Mouse (Mus musculus): ENCODE data around the gene Zranb1. TPM values are rescaled to one million over a fixed set of nuclear protein-coding genes. Genes with fewer than 3 reads are reported as not detected.

Gene Zranb1
- polyA plus RNA-seq, 1 experiment from 2014 or later, result 9.6 TPM

GRCm38 (mm10) chr7:132925227-132925626, 5.7 kb upstream of the Zranb1 start:
- Histone ChIP-seq H3K9ac (replicated peaks; ENCODE audit: low read length) (no peak overlapping the region), H3K36me3 (ENCODE audit: insufficient read depth, low read length) (no peaks in the 10 kb centered on the region), H3K4me2 (replicated peaks; ENCODE audit: low read depth, low read length) (no peak overlapping the region), H3K27me3 (ENCODE audit: insufficient read depth, low read length) (no peaks in the 10 kb centered on the region), H3K27ac (ENCODE audit: low read length) (no peak overlapping the region), H3K4me3 (ENCODE audit: low read length) (no peak overlapping the region), H3K9me3 (ENCODE audit: low read length) (no peaks in the 10 kb centered on the region), H3K4me1 (ENCODE audit: insufficient read depth, low read length) (no peaks in the 10 kb centered on the region)
- 79% methylated on average over 2 of the region's 2 CpGs for WGBS
- ATAC-seq (ENCODE audit: low FRiP score, low TSS enrichment), result no peak

- H3K4me3 ChIP-seq (ENCODE audit: low read length), result no peak overlapping the region
Measured at GRCm38 (mm10) chr7:132927201-132927600, 3.7 kb upstream of the Zranb1 start.

GRCm38 (mm10) chr7:132930055-132930454, 887 bp upstream of the Zranb1 start:
- Histone ChIP-seq H3K27me3 (ENCODE audit: insufficient read depth, low read length) (no peaks in the 10 kb centered on the region), H3K4me2 (replicated peaks; ENCODE audit: low read depth, low read length) (peak overlapping the region; percentile 58), H3K27ac (ENCODE audit: low read length) (no peak overlapping the region; the same call in 1 of the 2 replicates), H3K9ac (replicated peaks; ENCODE audit: low read length) (peak overlapping the region; percentile 95; the same call in 1 of the 2 replicates), H3K4me1 (ENCODE audit: insufficient read depth, low read length) (peaks cover 10% of the 10 kb centered on the region), H3K4me3 (ENCODE audit: low read length) (peak overlapping the region; percentile 89), H3K9me3 (ENCODE audit: low read length) (no peaks in the 10 kb centered on the region), H3K36me3 (ENCODE audit: insufficient read depth, low read length) (no peaks in the 10 kb centered on the region)
- 91% methylated on average over 5 of the region's 5 CpGs for WGBS
- no peak for ATAC-seq (ENCODE audit: low FRiP score, low TSS enrichment)

More at GRCm38 (mm10) chr7:132927201-132927600, 3.7 kb upstream of the Zranb1 start:
- Histone ChIP-seq H3K9ac (replicated peaks; ENCODE audit: low read length) (no peak overlapping the region), H3K4me2 (replicated peaks; ENCODE audit: low read depth, low read length) (no peak overlapping the region), H3K27me3 (ENCODE audit: insufficient read depth, low read length) (no peaks in the 10 kb centered on the region), H3K9me3 (ENCODE audit: low read length) (no peaks in the 10 kb centered on the region), H3K27ac (ENCODE audit: low read length) (no peak overlapping the region), H3K4me1 (ENCODE audit: insufficient read depth, low read length) (no peaks in the 10 kb centered on the region), H3K36me3 (ENCODE audit: insufficient read depth, low read length) (no peaks in the 10 kb centered on the region)
- WGBS, result 72% methylated on average over 3 of the region's 3 CpGs
- no peak for ATAC-seq (ENCODE audit: low FRiP score, low TSS enrichment)

GRCm38 (mm10) chr7:132931560-132932351, 814 bp downstream of the Zranb1 start:
- under 1% methylated on average over 53 of the region's 55 CpGs for whole genome bisulfite sequencing
- ATAC-seq (ENCODE audit: low FRiP score, low TSS enrichment), result no peak
- Histone ChIP-seq H3K9ac (replicated peaks; ENCODE audit: low read length) (peak overlapping the region; percentile 95), H3K4me3 (ENCODE audit: low read length) (peak overlapping the region; percentile 89), H3K36me3 (ENCODE audit: insufficient read depth, low read length) (no peaks in the 10 kb centered on the region), H3K27me3 (ENCODE audit: insufficient read depth, low read length) (no peaks in the 10 kb centered on the region), H3K27ac (ENCODE audit: low read length) (peak overlapping the region; percentile 93), H3K9me3 (ENCODE audit: low read length) (no peaks in the 10 kb centered on the region), H3K4me1 (ENCODE audit: insufficient read depth, low read length) (peaks cover 10% of the 10 kb centered on the region), H3K4me2 (replicated peaks; ENCODE audit: low read depth, low read length) (peak overlapping the region; percentile 81)

GRCm38 (mm10) chr7:132933331-132933730, 2.4 kb downstream of the Zranb1 start:
- no peak for ATAC-seq (ENCODE audit: low FRiP score, low TSS enrichment)
- WGBS, result 91% methylated on average over 1 of the region's 1 CpGs
- no peak overlapping the region for H3K4me2 ChIP-seq (replicated peaks; ENCODE audit: low read depth, low read length)

GRCm38 (mm10) chr7:132934743-132935142, 3.8 kb downstream of the Zranb1 start:
- H3K27ac ChIP-seq (ENCODE audit: low read length), result no peak overlapping the region

More at GRCm38 (mm10) chr7:132933331-132933730, 2.4 kb downstream of the Zranb1 start:
- Histone ChIP-seq H3K9me3 (ENCODE audit: low read length) (no peaks in the 10 kb centered on the region), H3K9ac (replicated peaks; ENCODE audit: low read length) (no peak overlapping the region), H3K27me3 (ENCODE audit: insufficient read depth, low read length) (no peaks in the 10 kb centered on the region), H3K4me3 (ENCODE audit: low read length) (no peak overlapping the region), H3K4me1 (ENCODE audit: insufficient read depth, low read length) (peaks cover 10% of the 10 kb centered on the region), H3K27ac (ENCODE audit: low read length) (no peak overlapping the region), H3K36me3 (ENCODE audit: insufficient read depth, low read length) (no peaks in the 10 kb centered on the region)

GRCm38 (mm10) chr7:132939118-132939517, 8.2 kb downstream of the Zranb1 start:
- Histone ChIP-seq H3K4me3 (ENCODE audit: low read length) (no peak overlapping the region), H3K9me3 (ENCODE audit: low read length) (no peaks in the 10 kb centered on the region), H3K4me2 (replicated peaks; ENCODE audit: low read depth, low read length) (no peak overlapping the region), H3K36me3 (ENCODE audit: insufficient read depth, low read length) (no peaks in the 10 kb centered on the region), H3K9ac (replicated peaks; ENCODE audit: low read length) (no peak overlapping the region), H3K4me1 (ENCODE audit: insufficient read depth, low read length) (peaks cover 12% of the 10 kb centered on the region), H3K27ac (ENCODE audit: low read length) (no peak overlapping the region), H3K27me3 (ENCODE audit: insufficient read depth, low read length) (no peaks in the 10 kb centered on the region)
- 85% methylated on average over 2 of the region's 2 CpGs for WGBS
- no peak for ATAC-seq (ENCODE audit: low FRiP score, low TSS enrichment)

More at GRCm38 (mm10) chr7:132934743-132935142, 3.8 kb downstream of the Zranb1 start:
- no peak for ATAC-seq (ENCODE audit: low FRiP score, low TSS enrichment)
- Histone ChIP-seq H3K4me3 (ENCODE audit: low read length) (no peak overlapping the region), H3K36me3 (ENCODE audit: insufficient read depth, low read length) (no peaks in the 10 kb centered on the region), H3K4me1 (ENCODE audit: insufficient read depth, low read length) (peaks cover 10% of the 10 kb centered on the region), H3K4me2 (replicated peaks; ENCODE audit: low read depth, low read length) (no peak overlapping the region), H3K9ac (replicated peaks; ENCODE audit: low read length) (no peak overlapping the region), H3K9me3 (ENCODE audit: low read length) (no peaks in the 10 kb centered on the region), H3K27me3 (ENCODE audit: insufficient read depth, low read length) (no peaks in the 10 kb centered on the region)

GRCm38 (mm10) chr7:132940569-132940968, 9.6 kb downstream of the Zranb1 start:
- 94% methylated on average over 2 of the region's 2 CpGs for WGBS

GRCm38 (mm10) chr7:132949968-132950367, 19.0 kb downstream of the Zranb1 start:
- H3K4me3 ChIP-seq (ENCODE audit: low read length), result no peak overlapping the region
- no peaks in the 10 kb centered on the region for H3K36me3 ChIP-seq (ENCODE audit: insufficient read depth, low read length)
- ATAC-seq (ENCODE audit: low FRiP score, low TSS enrichment), result no peak
- no peaks in the 10 kb centered on the region for H3K27me3 ChIP-seq (ENCODE audit: insufficient read depth, low read length)
- no peak overlapping the region for H3K9ac ChIP-seq (replicated peaks; ENCODE audit: low read length)
- 89% methylated on average over 4 of the region's 4 CpGs for WGBS
- no peaks in the 10 kb centered on the region for H3K9me3 ChIP-seq (ENCODE audit: low read length)
- H3K4me1 ChIP-seq (ENCODE audit: insufficient read depth, low read length), result no peaks in the 10 kb centered on the region
- H3K27ac ChIP-seq (ENCODE audit: low read length), result no peak overlapping the region
- no peak overlapping the region for H3K4me2 ChIP-seq (replicated peaks; ENCODE audit: low read depth, low read length)

More at GRCm38 (mm10) chr7:132940569-132940968, 9.6 kb downstream of the Zranb1 start:
- Histone ChIP-seq H3K9me3 (ENCODE audit: low read length) (no peaks in the 10 kb centered on the region), H3K27me3 (ENCODE audit: insufficient read depth, low read length) (no peaks in the 10 kb centered on the region), H3K27ac (ENCODE audit: low read length) (no peak overlapping the region), H3K9ac (replicated peaks; ENCODE audit: low read length) (no peak overlapping the region), H3K36me3 (ENCODE audit: insufficient read depth, low read length) (no peaks in the 10 kb centered on the region), H3K4me2 (replicated peaks; ENCODE audit: low read depth, low read length) (no peak overlapping the region), H3K4me1 (ENCODE audit: insufficient read depth, low read length) (peaks cover 12% of the 10 kb centered on the region), H3K4me3 (ENCODE audit: low read length) (no peak overlapping the region)
- ATAC-seq (ENCODE audit: low FRiP score, low TSS enrichment), result no peak

- no peaks in the 10 kb centered on the region for H3K9me3 ChIP-seq (ENCODE audit: low read length)
- no peaks in the 10 kb centered on the region for H3K27me3 ChIP-seq (ENCODE audit: insufficient read depth, low read length)
- no peak for ATAC-seq (ENCODE audit: low FRiP score, low TSS enrichment)
- H3K27ac ChIP-seq (ENCODE audit: low read length), result no peak overlapping the region
- H3K36me3 ChIP-seq (ENCODE audit: insufficient read depth, low read length), result no peaks in the 10 kb centered on the region
- no peak overlapping the region for H3K4me3 ChIP-seq (ENCODE audit: low read length)
- no peak overlapping the region for H3K9ac ChIP-seq (replicated peaks; ENCODE audit: low read length)
- no peak overlapping the region for H3K4me2 ChIP-seq (replicated peaks; ENCODE audit: low read depth, low read length)
- WGBS, result 81% methylated on average over 3 of the region's 3 CpGs
- H3K4me1 ChIP-seq (ENCODE audit: insufficient read depth, low read length), result no peaks in the 10 kb centered on the region
Measured at GRCm38 (mm10) chr7:132950613-132951012, 19.7 kb downstream of the Zranb1 start.

Data from kidney, embryonic 16.5 days (tissue).